Mouse (Mus musculus): ENCODE measurements around the gene Mid1.
A peak's percentile ranks its signal among the peaks of the same experiment; 100 is the strongest.
"Not testable (repeated sequence)": the region's sequence is repeated elsewhere in the genome, so short reads cannot be mapped to it uniquely, and the experiment has no call there.

The Mid1 gene

GRCm38 (mm10) chrX:169986519-169987367 lies 301.7 kb downstream of the Mid1 start:
- DNase-seq (ENCODE audit: low read depth, low spot score) = peak; percentile 88

GRCm38 (mm10) chrX:169987368-169987837 lies 302.4 kb downstream of the Mid1 start:
- DNase-seq (ENCODE audit: low read depth, low spot score) = peak; percentile 90

GRCm38 (mm10) chrX:169988571-169989218 lies 303.7 kb downstream of the Mid1 start:
- DNase-seq (ENCODE audit: low read depth, low spot score) = peak; percentile 91

DNA sequence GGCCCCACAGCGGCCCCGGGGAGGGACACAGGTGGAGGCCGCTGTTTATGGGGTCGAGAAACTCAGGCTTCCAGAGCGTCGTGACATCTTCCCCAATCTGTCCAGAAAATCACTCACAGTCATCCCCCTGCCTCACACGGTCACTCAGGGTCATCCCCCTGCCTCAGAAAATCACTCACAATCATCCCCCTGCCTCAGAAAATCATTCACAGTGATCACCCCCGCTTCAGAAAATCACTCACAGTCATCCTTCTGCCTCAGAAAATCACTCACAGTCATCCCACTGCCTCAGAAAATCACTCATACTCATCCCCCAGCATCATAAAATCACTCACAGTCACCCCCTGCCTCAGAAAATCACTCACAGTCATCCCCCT lies 304.2 kb downstream of the Mid1 start:
- DNase-seq (ENCODE audit: low read depth, low spot score) = not testable (repeated sequence)

- peak; percentile 97 for DNase-seq (ENCODE audit: low read depth, low spot score)
Measured at GRCm38 (mm10) chrX:169989691-169990631, 305.0 kb downstream of the Mid1 start.

DNA sequence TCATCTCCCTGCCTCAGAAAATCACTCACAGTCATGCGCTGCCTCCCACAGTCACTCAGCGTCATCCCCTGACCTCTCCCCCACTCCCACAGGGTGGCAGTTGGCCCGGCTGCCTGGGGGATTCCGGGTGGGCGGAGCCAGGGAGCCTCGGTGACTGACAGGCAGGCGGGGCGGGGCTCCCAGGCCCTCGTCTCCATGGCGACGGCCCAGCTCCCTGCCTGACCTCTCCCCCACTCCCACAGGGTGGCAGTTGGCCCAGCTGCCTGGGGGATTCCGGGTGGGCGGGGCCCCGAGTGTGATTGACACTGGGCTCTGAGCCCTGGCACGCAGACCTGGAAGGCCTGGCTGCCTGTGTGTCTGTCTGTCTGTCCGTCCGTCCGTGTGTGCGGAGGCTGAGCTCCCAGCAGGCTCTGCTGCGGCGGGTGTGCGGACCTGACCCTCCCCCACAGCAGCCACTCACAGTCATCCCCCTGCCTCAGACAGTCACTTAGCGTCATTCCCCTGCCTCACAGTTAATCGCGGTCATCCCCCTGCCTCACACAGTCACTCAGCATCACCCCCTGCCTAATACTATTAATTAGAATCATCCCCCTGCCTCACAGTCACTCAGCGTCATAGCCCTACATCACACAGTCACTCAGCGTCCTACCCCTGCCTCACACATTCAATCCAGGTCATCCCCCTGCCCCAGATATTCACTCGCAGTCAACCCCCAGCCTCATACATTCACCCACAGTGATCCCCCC lies 306.3 kb downstream of the Mid1 start:
- DNase-seq (ENCODE audit: low read depth, low spot score) = peak; percentile 98

DNA sequence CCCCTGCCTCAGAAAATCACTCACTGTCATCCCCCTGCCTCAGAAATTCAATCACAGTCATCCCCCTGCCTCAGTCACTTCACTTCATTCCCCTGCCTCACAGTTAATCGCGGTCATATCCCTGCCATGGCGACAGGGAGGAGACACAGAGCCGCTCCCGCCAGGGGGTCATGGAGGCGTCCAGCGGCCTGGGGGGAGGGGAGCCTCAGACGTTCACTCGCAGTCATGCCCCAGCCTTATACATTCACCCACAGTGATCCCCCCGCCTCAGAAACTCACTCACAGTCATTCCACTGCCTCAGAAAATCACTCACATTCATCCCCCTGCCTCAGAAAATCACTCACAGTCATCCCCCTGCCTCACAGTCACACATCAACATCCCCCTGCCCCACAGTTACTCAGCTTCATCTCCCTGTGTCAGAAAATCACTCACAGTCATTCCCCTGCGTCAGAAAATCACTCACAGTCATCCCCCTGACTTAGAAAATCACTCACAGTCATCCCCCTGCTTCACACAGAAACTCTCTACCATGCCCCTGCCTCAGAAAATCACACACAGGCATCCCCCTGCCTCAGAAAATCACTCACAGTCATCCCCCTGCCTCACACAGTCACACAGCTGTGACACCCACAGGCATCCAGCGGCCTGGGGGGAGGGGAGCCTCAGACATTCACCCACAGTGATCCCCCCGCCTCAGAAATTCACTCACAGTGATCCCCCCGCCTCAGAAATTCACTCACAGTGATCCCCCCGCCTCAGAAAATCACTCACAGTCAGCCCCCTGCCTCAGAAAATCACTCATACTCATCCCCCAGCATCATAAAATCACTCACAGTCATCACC lies 307.3 kb downstream of the Mid1 start:
- DNase-seq (ENCODE audit: low read depth, low spot score) = peak; percentile 90

DNA sequence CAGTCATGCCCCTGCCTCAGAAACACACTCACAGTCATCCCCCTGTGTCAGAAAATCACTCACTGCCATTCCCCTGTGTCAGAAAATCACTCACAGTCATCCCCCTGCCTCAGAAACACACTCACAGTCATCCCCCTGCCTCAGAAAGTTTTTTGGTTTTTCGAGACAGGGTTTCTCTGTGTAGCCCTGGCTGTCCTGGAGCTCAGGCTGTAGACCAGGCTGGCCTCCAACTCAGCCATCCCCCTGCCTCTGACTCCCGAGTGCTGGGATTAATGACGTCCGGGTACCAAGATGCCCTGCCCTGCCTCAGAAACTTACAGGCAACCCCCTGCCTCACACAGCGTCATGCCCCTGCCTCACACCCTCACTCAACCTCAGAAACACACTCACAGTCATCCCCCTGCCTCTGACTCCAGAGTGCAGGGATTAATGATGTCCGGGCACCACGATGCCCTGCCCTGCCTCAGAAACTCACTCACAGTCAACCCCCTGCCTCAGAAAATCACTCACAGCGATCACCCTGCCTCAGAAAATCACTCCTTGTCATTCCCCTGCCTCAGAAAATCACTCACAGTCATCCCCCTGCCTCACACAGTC lies 308.1 kb downstream of the Mid1 start:
- peak; percentile 70 for DNase-seq (ENCODE audit: low read depth, low spot score)

DNA sequence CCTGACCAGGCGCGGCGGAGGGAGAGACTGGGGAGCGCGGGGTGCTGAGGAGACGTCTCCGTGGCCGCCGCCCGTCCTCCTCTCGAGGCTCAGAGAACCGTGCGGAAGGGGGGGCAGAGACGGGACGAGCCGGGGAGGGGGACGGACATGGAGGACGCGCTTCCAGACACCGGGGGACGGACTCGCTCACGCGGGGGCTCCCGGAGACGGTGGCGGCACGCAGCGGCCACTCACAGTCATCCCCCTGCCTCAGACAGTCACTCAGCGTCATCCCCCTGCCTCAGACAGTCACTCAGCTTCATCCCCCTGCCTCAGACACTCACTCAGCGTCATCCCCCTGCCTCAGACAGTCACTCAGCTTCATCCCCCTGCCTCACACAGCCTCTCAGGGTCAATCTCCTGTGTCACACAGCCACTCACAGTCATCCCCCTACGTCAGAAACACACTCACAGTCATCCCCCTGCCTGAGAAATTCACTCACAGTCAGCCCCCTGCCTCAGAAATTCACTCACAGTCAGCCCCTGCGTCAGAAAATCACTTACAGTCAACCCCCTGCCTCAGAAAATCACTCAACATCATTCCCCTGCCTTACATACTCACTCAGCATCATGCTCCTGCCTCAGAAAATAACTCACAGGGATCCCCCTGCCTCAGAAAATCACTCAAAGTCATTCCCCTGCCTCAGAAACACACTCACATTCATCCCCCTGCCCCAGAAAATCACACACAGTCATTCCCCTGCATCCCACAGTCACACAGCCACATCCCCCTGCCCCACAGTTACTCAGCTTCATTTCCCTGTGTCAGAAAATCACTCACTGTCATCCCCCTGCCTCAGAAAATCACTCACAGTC lies 309.2 kb downstream of the Mid1 start:
- peak; percentile 75 for DNase-seq (ENCODE audit: low read depth, low spot score)

DNA sequence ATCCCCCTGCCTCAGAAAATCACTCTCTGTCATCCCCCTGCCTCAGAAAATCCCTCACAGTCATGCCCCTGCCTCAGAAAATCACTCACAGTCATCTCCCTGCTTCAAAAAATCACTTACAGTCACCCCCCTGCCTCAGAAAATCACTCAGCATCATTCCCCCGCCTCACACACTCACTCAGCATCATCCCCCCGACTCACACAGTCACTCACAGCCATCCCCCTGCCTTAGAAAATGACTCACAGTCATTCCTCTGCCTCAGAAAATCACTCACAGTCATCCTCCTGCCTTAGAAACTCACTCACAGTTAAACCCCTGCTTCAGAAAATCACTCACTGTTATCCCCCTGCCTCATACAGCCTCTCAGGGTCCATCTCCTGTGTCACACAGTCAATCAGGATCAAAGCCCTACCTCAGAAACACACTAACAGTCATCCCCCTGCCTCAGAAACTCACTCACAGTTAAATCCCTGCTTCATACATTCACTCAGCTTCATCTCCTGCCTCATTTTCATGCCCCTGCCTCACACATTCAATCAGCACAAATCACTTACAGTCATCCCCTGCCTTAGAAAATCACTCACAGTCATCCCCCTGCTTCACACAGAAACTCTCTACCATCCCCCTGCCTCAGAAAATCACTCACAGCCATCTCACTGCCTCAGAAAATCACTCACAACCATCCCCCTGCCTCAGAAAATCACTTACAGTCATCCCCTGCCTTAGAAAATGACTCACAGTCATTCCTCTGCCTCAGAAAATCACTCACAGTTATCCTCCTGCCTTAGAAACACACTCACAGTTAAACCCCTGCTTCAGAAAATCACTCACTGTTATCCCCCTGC lies 310.1 kb downstream of the Mid1 start:
- DNase-seq (ENCODE audit: low read depth, low spot score) = peak; percentile 83

DNA sequence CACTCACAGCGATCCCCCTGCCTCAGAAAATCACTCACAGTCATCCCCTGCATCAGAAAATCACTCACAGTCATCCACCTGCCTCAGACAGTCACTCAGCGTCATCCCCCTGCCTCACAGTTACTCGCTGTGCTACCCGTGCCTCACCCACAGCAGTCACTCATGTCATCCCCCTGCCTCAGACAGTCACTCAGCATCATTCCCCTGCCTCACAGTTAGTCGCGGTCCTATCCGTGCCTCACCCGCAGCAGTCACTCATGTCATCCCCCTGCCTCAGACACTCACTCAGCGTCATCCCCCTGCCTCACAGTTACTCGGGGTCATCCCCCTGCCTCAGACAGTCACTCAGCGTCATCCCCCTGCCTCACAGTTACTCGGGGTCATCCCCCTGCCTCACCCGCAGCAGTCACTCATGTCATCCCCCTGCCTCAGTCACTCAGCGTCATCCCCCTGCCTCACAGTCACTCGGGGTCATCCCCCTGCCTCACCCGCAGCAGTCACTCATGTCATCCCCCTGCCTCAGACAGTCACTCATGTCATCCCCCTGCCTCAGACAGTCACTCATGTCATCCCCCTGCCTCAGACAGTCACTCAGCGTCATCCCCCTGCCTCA lies 311.0 kb downstream of the Mid1 start:
- peak; percentile 70 for DNase-seq (ENCODE audit: low read depth, low spot score)

- peak; percentile 99 for DNase-seq (ENCODE audit: low read depth, low spot score)
Measured at GRCm38 (mm10) chrX:169996926-169997325, 311.9 kb downstream of the Mid1 start.

DNA sequence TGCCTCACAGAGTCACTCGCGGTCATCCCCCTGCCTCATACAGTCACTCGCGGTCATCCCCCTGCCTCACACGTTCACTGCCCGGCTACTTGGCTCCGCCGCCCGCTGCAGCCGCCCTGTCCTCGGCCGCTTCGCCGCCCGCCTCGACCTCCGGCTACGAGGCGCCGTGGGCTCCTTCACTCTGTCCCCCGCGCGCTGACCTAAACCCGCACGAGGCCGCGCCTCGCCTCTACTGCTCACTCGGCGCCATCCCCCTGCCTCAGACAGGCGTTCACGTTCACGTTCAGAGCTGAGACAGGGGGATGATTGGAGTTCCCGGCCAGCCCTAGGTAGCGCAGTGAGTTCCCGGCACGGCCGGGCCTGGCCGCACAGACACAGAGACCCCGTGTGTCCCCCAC lies 312.5 kb downstream of the Mid1 start:
- DNase-seq (ENCODE audit: low read depth, low spot score) = not testable (repeated sequence)

GRCm38 (mm10) chrX:169997854-169998456 lies 313.0 kb downstream of the Mid1 start:
- DNase-seq (ENCODE audit: low read depth, low spot score) = peak; percentile 100

DNA sequence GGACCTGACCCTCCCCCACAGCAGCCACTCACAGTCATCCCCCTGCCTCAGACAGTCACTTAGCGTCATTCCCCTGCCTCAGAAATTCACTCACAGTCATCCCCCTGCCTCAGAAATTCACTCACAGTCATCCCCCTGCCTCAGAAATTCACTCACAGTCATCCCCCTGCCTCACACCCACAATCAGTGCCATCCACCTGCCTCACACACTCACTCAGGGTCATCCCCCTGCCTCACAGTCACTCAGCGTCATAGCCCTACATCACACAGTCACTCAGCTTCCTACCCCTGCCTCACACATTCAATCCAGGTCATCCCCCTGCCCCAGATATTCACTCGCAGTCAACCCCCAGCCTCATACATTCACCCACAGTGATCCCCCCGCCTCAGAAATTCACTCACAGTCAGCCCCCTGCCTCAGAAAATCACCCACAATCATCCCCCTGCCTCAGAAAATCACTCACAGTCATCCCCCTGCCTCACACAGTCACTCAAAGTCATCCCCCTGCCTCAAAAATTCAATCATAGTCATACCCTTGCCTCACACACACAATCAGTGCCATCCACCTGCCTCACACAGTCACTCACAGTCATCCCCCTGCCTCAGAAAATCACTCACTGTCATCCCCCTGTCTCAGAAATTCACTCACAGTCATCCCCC lies 313.7 kb downstream of the Mid1 start:
- DNase-seq (ENCODE audit: low read depth, low spot score) = peak; percentile 26

- DNase-seq (ENCODE audit: low read depth, low spot score) = peak; percentile 90
Measured at GRCm38 (mm10) chrX:169999226-169999883, 314.4 kb downstream of the Mid1 start.
